Comparison of ENCODE assay signal across 8 mouse cellular contexts in genomic region chr2:92529071-92529641, GRCm38 (mm10).
A peak's percentile ranks its signal among the peaks of the same experiment; 100 is the strongest.
DNase-seq lines count a peak whose midpoint lies in the region; ATAC-seq and TF ChIP-seq lines count a peak whose summit lies in the region.

No protein-coding gene starts in this region.

- H3K9ac ChIP-seq in hindbrain, embryonic 15.5 days, result peak overlapping the region; percentile 49
- H3K9ac ChIP-seq in lung, embryonic 16.5 days (ENCODE audit: low read length), result peak overlapping the region; percentile 77

- 7% methylated on average over 24 of the region's 24 CpGs for WGBS in hindbrain, embryonic 15.5 days
- WGBS in lung, embryonic 16.5 days, result 5% methylated on average over 24 of the region's 24 CpGs

- H3K4me1 ChIP-seq in cortical plate, adult 2 months (ENCODE audit: control insufficient read depth, insufficient read depth, low read length), result peaks cover 5% of the 10 kb centered on the region
- H3K4me1 ChIP-seq in hindbrain, embryonic 15.5 days (replicated peaks), result peaks cover 32% of the 10 kb centered on the region
- H3K4me1 ChIP-seq in lung, embryonic 16.5 days (replicated peaks; ENCODE audit: control insufficient read depth, insufficient read depth, low read length), result peaks cover 7% of the 10 kb centered on the region

- peak overlapping the region; percentile 68 for H3K4me2 ChIP-seq in hindbrain, embryonic 15.5 days
- H3K4me2 ChIP-seq in lung, embryonic 16.5 days (ENCODE audit: low read depth, low read length), result peak overlapping the region; percentile 84

- H3K36me3 ChIP-seq in hindbrain, embryonic 15.5 days, result no peaks in the 10 kb centered on the region
- H3K36me3 ChIP-seq in lung, embryonic 16.5 days (ENCODE audit: control insufficient read depth, insufficient read depth, low read length), result no peaks in the 10 kb centered on the region

- peak overlapping the region; percentile 91 for H3K27ac ChIP-seq in cortical plate, adult 2 months (ENCODE audit: insufficient read depth, low read length)
- peak overlapping the region; percentile 82 for H3K27ac ChIP-seq in hindbrain, embryonic 15.5 days (replicated peaks)
- peak overlapping the region; percentile 83 for H3K27ac ChIP-seq in lung, embryonic 16.5 days (ENCODE audit: low read length)

- peak; percentile 78 for DNase-seq in adrenal gland, adult 8-10 months
- peak; percentile 35 to 52 for DNase-seq in gastrocnemius, adult 8-10 months (ENCODE audit: low spot score in 2 of 2)
- DNase-seq in layer of hippocampus, postnatal 25 days (ENCODE audit: extremely low spot score in 1 of 2, low spot score in 1 of 2), result peak; percentile 60 to 66
- DNase-seq in retina, embryonic 14.5 days (ENCODE audit: low spot score), result peak; percentile 88

- no peaks in the 10 kb centered on the region for H3K27me3 ChIP-seq in hindbrain, embryonic 15.5 days
- no peaks in the 10 kb centered on the region for H3K27me3 ChIP-seq in lung, embryonic 16.5 days (ENCODE audit: control insufficient read depth, insufficient read depth, low read depth, low read length)

- H3K4me3 ChIP-seq in cortical plate, adult 2 months (ENCODE audit: insufficient read depth, low read length), result peak overlapping the region; percentile 47
- H3K4me3 ChIP-seq in hindbrain, embryonic 15.5 days, result peak overlapping the region; percentile 42
- peak overlapping the region; percentile 54 for H3K4me3 ChIP-seq in lung, embryonic 16.5 days (ENCODE audit: low read length)

- ATAC-seq in hindbrain, embryonic 15.5 days (ENCODE audit: low FRiP score, low read depth), result peak; percentile 97
- peak; percentile 99 for ATAC-seq in lung, embryonic 16.5 days (ENCODE audit: low read depth)
- ATAC-seq in monocyte, adult 5-6 weeks (replicated peaks; ENCODE audit: insufficient number of reproducible peaks, low FRiP score, low TSS enrichment, poor library complexity, severe bottlenecking), result no peak

- TF ChIP-seq POLR2A in cortical plate, adult 2 months (IDR thresholded peaks at IDR 0.05; ENCODE audit: extremely low read depth, insufficient read depth, low read length), result peak; percentile 97

- no peaks in the 10 kb centered on the region for H3K9me3 ChIP-seq in hindbrain, embryonic 15.5 days
- no peaks in the 10 kb centered on the region for H3K9me3 ChIP-seq in lung, embryonic 16.5 days (ENCODE audit: control insufficient read depth, low read length)

- no peak for TF ChIP-seq CTCF in cortical plate, adult 2 months (IDR thresholded peaks at IDR 0.05; ENCODE audit: extremely low read depth, insufficient read depth, low read length)
